Mouse (Mus musculus) stomach, postnatal 0 days (tissue): Measurements from ENCODE around the gene Gm20521. TPM values are rescaled to one million over a fixed set of nuclear protein-coding genes. Genes with fewer than 3 reads are reported as not detected.
A peak's percentile ranks its signal among the peaks of the same experiment; 100 is the strongest.

Experiments used
- ATAC-seq: fragments of 200-750 bp; cut with Nextera tagmentation; 2 replicates; pipeline ENCODE4 v1.8.0; 2017; ENCODE audit not compliant: low FRiP score, low TSS enrichment
- DNase-seq: peaks from one replicate; pipeline ENCODE4 v3.0.0-alpha.2; 2016; ENCODE audit warnings: low spot score
- H3K27ac ChIP-seq: fragments of 300-500 bp; sonication (generic); replicated peaks from 2 replicates; pipeline ENCODE4 v1.5.1; 2014; ENCODE audit warnings: mild to moderate bottlenecking, control low read depth
- H3K27me3 ChIP-seq: fragments of 300-500 bp; sonication (generic); 2 replicates; pipeline ENCODE4 v1.6.1; 2014; ENCODE audit warnings: low read length; ENCODE audit not compliant: control insufficient read depth, insufficient read depth
- H3K36me3 ChIP-seq: fragments of 300-500 bp; sonication (generic); 2 replicates; pipeline ENCODE4 v1.6.1; 2014; ENCODE audit warnings: low read length, mixed read lengths; ENCODE audit not compliant: control insufficient read depth, insufficient read depth
- H3K4me1 ChIP-seq: fragments of 300-500 bp; sonication (generic); replicated peaks from 2 replicates; pipeline ENCODE4 v1.6.1; 2014; ENCODE audit warnings: antibody characterized with exemption; ENCODE audit not compliant: control insufficient read depth, insufficient read depth
- H3K4me2 ChIP-seq: fragments of 300-500 bp; sonication (generic); replicated peaks from 2 replicates; pipeline ENCODE4 v1.6.1; 2014; ENCODE audit warnings: low read depth, mild to moderate bottlenecking, control low read depth, moderate library complexity
- H3K4me3 ChIP-seq: fragments of 300-500 bp; sonication (generic); 2 replicates; pipeline ENCODE4 v1.5.1; 2014; ENCODE audit warnings: low read depth, low read length, control low read depth
- H3K9ac ChIP-seq: fragments of 300-500 bp; sonication (generic); 2 replicates; pipeline ENCODE4 v1.6.1; 2014; ENCODE audit warnings: mild to moderate bottlenecking, low read length, control low read depth, mixed read lengths
- H3K9me3 ChIP-seq: fragments of 300-500 bp; sonication (generic); 2 replicates; pipeline ENCODE4 v1.6.1; 2016; ENCODE audit warnings: low read length; ENCODE audit not compliant: control insufficient read depth
- CTCF ChIP-seq: IDR thresholded peaks from 2 replicates; pipeline ENCODE4 v1.5.1; 2016; ENCODE audit warnings: antibody characterized with exemption, low read depth, mild to moderate bottlenecking, moderate library complexity
- EP300 ChIP-seq: optimal IDR thresholded peaks from 2 replicates; pipeline ENCODE3; 2016; ENCODE audit warnings: antibody characterized with exemption
- WGBS: fragments of 180-500 bp; shearing (Covaris S2); extraction: QIAGEN DNeasy Blood & Tissue Kit; methylation state at CpG from one replicate; pipeline ENCODE4 v1.1.7; 2014; 5-methylcytosine and 5-hydroxymethylcytosine counted together
- polyA plus RNA-seq: library from polyadenylated mRNA; unstranded; fragments of >200 nt; fragmentation: Nextera tagmentation; extraction: Ambion mirVana; gene quantifications from 2 replicates; pipeline ENCODE4 v1.2.1, GENCODE M21; 2015

Gene Gm20521
- polyA plus RNA-seq, 1 experiment from 2014 or later = 1.2 TPM

- Histone ChIP-seq H3K27ac (peak overlapping the region; percentile 98), H3K36me3 (no peaks in the 10 kb centered on the region), H3K9ac (peak overlapping the region; percentile 88), H3K4me2 (peak overlapping the region; percentile 88), H3K9me3 (no peaks in the 10 kb centered on the region), H3K27me3 (no peaks in the 10 kb centered on the region), H3K4me3 (peak overlapping the region; percentile 56; the same call in 1 of the 2 replicates), H3K4me1 (peaks cover 4% of the 10 kb centered on the region)
- TF ChIP-seq EP300 (no peak), CTCF (no peak)
- ATAC-seq = no peak
- no peak for DNase-seq
- 18% methylated on average over 7 of the region's 7 CpGs for WGBS
Measured at GRCm38 (mm10) chr14:54927296-54927695, 44.1 kb downstream of the Gm20521 start.

GRCm38 (mm10) chr14:54929801-54930200, 46.6 kb downstream of the Gm20521 start:
- Histone ChIP-seq H3K4me1 (peaks cover 4% of the 10 kb centered on the region), H3K9me3 (no peaks in the 10 kb centered on the region), H3K4me3 (no peak overlapping the region), H3K27ac (peak overlapping the region; percentile 53), H3K36me3 (no peaks in the 10 kb centered on the region), H3K4me2 (no peak overlapping the region), H3K9ac (no peak overlapping the region), H3K27me3 (no peaks in the 10 kb centered on the region)
- TF ChIP-seq CTCF (no peak), EP300 (no peak)
- WGBS = 48% methylated on average over 5 of the region's 5 CpGs
- ATAC-seq (no peak), DNase-seq (no peak)

GRCm38 (mm10) chr14:54930431-54930830, 47.2 kb downstream of the Gm20521 start:
- Histone ChIP-seq H3K4me3 (no peak overlapping the region), H3K36me3 (no peaks in the 10 kb centered on the region), H3K4me2 (no peak overlapping the region), H3K27me3 (no peaks in the 10 kb centered on the region), H3K4me1 (peaks cover 4% of the 10 kb centered on the region), H3K9ac (no peak overlapping the region), H3K27ac (peak overlapping the region; percentile 53; the same call in 1 of the 2 replicates), H3K9me3 (no peaks in the 10 kb centered on the region)
- WGBS = 24% methylated on average over 2 of the region's 2 CpGs
- ATAC-seq (no peak), DNase-seq (no peak)
- TF ChIP-seq EP300 (no peak), CTCF (no peak)

- Histone ChIP-seq H3K9ac (no peak within 1 kb of the TSS), H3K4me2 (no peak within 1 kb of the TSS), H3K27me3 (no peaks in the 10 kb centered on the region), H3K4me3 (no peak within 1 kb of the TSS), H3K27ac (no peak within 1 kb of the TSS), H3K9me3 (no peaks in the 10 kb centered on the region), H3K4me1 (peaks cover under 1% of the 10 kb centered on the region), H3K36me3 (no peaks in the 10 kb centered on the region)
- no peak for TF ChIP-seq EP300
- no peak for TF ChIP-seq CTCF
- ATAC-seq (no peak), DNase-seq (no peak)
- WGBS = 26% methylated on average over 6 of the region's 6 CpGs
Measured at GRCm38 (mm10) chr14:54932645-54933150, 49.5 kb downstream of the Gm20521 start, which contains the start of gene Il25. Gene Il25, plus strand, starts transcription at chr14:54932695.

DNA sequence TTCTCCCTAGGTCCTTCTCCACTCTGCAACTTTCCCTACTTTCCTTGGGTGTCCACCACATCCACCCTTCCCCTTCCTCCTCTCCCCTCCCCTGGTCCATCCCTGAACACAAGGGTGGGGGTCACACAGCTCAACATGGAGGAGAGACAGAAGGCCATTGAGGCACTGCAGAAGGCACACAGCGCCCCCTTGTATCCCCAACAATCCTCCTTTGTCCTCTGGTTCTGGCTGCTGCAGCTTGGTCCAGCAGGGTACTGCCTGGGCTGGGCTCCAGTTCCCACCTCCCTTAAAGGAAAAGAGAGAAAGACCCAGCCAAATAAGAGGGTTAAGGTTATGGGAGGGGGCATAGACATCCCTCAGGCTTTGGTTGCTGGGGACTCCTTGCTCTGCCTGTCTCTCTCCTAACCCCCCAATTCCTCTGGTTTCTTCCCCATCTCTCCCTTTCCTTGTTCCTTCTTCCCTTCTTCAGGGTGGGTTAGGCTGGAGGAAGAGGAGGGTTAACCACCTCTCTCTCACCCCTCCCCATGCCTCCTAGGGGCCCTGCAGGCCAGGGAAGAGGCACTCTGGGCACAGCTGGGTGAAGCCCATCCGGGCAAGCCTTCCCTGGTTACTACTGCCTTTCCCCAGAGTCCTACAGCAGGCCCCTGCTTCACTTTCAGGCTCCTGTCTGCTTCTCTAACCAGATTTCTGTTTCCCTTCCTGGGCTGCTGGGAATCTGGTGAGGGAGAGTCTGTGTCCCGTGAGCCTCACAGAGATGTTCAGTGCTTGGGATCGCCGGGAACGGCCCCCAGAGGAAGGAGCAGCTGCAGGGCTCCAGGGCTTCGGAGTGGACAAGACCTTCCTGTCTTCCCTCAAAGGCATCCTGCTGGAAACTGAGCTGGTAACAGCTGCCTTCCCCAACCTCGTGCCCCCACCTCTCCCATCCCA, 52.9 kb downstream of the Gm20521 start, which contains the start of gene Cmtm5:
Cmtm5 (plus strand) TSS at position 358 of the 927 bp plus-strand sequence.
- Histone ChIP-seq H3K27me3 (no peaks in the 10 kb centered on the region), H3K4me3 (no peak within 1 kb of the TSS), H3K4me2 (no peak within 1 kb of the TSS), H3K9me3 (no peaks in the 10 kb centered on the region), H3K9ac (peak within 1 kb of the TSS; percentile 31; the same call in 1 of the 2 replicates), H3K4me1 (no peaks in the 10 kb centered on the region), H3K36me3 (no peaks in the 10 kb centered on the region), H3K27ac (no peak within 1 kb of the TSS)
- no peak for DNase-seq
- peak; percentile 33; the same call in 1 of the 2 replicates for ATAC-seq
- TF ChIP-seq EP300 = no peak
- TF ChIP-seq CTCF = peak; percentile 51
- WGBS = 48% methylated on average over 8 of the region's 8 CpGs

DNA sequence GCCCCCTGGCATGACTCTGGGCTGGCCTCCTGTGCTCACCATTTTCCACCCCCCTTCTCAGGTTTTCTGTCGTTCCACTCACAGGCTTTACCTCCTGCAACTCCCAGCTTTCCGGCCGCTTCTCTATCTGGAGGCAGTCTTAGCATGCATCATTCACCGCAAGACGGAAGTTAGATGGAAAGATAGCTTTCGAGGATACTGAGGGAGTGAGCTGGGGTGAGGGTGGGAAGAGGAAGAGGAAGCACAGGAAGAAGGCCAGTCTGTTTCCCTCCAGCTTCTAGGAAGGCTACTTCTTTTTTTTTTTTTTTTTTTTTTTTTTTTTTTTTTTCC, 53.6 kb downstream of the Gm20521 start:
- H3K27ac ChIP-seq = no peak overlapping the region
- WGBS = 51% methylated on average over 6 of the region's 6 CpGs

More for the DNA sequence above, 53.6 kb downstream of the Gm20521 start:
- Histone ChIP-seq H3K36me3 (no peaks in the 10 kb centered on the region), H3K9ac (no peak overlapping the region), H3K4me1 (no peaks in the 10 kb centered on the region), H3K9me3 (no peaks in the 10 kb centered on the region), H3K4me3 (no peak overlapping the region), H3K4me2 (no peak overlapping the region), H3K27me3 (no peaks in the 10 kb centered on the region)
- TF ChIP-seq EP300 = no peak
- no peak for TF ChIP-seq CTCF
- DNase-seq (no peak), ATAC-seq (no peak)
